Mouse (Mus musculus): ENCODE results near the gene Tpst1.

Tpst1 gene

DNA sequence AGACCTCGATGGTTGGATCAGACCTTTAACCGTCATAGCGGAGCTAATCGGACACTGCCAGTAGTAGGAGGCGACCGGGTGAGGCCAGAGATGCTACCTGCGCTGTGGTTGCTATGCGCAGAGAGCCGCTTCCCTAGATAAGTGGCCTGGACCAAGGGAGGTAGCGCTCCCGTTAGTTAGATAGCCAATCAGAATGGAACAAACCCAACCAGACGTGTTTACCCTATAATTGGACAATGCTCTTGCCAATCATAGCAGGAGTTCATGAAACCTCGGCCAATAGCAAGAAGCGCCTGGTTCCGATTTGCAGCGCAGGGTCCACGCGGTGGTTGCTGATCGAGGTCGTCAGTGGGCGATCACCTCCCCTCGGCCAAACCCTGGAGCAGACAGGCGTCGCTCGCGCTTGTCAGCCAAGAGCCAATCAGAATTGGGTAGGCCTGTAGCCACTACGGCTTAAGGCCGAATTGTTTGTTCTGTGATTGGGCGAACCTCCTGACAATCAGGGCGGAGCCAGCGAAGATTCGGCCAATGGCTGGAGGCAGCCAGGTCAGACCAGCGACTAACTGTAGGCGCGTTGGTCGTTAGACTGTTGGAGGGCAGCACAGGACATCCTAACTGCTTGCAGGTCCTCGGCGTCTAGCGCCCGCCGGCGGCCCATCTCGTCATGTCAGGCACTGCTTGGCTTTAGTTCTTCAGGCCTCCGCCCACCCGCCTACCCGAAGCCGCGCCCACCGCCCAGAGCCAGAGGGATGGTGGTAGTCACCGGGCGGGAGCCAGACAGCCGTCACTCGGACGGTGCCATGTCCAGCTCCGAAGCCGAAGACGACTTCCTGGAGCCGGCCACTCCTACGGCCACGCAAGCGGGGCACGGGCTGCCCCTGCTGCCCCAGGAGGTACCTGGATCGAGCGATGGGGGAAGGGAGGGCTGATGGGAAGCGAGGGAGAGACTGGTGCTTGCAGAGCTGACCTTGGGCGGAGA is 71.5 kb downstream of the Tpst1 start, which contains the start of gene Kctd7:
Kctd7 (plus strand) TSS at position 528 of the 979 bp plus-strand sequence.
- peak; percentile 99 for DNase-seq

GRCm38 (mm10) chr5:130145961-130146360 is 72.8 kb downstream of the Tpst1 start:
- peak; percentile 37 for DNase-seq

DNA sequence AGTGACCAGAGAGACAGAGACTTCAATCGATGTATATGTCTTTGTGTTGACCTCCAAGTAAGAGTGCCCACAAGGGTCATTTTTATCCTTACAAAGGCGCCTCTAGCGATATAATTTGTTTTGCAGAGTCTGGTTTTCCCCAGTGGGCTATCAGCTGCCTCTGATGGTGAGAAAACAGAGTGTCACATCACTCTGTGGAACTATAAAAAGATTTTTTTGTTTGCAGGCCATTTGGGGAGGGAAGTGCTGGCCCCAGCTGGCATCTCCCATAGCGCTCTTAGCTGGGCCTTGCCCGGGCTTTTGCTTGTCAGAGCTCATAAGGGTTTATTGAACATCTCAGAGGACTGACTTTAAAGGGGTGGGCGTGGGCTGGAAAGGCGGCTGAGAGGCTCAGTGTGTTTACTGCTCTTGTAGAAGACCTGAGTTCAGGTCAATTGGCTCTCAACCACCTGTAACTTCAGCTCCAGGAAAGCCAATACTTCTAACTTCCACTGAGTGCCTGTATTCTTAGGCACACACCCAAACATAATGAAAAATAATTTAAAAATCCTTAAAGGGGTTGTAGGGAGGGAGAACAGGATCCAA is 76.7 kb downstream of the Tpst1 start:
- no peak for DNase-seq

GRCm38 (mm10) chr5:130154286-130154685 is 81.2 kb downstream of the Tpst1 start:
- DNase-seq, result no peak

GRCm38 (mm10) chr5:130158545-130158944 is 85.4 kb downstream of the Tpst1 start:
- no peak for DNase-seq

DNA sequence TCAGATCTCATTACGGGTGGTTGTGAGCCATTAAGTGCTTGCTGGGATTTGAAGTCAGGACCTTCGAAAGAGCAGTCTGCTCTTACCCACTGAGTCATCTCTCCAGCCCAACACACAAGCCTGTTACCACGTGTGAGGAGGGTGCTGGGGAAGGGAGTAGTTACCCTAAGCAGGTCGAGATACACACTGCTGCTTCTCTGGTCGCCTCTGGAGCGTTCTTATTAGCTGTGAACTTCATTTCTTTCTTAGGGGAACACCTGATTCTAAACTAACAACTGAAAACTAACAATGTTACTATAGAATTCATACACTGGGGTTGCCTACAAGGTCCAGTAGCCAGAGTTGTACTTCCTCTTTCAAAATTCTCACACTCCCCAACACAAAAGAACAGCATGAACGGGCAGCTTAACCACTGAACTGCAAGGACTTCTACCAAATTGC is 86.7 kb downstream of the Tpst1 start:
- no peak for DNase-seq

- peak; percentile 58 for DNase-seq
Observed at GRCm38 (mm10) chr5:130163670-130164069, 90.5 kb downstream of the Tpst1 start.

GRCm38 (mm10) chr5:130165213-130165612 is 92.1 kb downstream of the Tpst1 start:
- no peak for DNase-seq

DNA sequence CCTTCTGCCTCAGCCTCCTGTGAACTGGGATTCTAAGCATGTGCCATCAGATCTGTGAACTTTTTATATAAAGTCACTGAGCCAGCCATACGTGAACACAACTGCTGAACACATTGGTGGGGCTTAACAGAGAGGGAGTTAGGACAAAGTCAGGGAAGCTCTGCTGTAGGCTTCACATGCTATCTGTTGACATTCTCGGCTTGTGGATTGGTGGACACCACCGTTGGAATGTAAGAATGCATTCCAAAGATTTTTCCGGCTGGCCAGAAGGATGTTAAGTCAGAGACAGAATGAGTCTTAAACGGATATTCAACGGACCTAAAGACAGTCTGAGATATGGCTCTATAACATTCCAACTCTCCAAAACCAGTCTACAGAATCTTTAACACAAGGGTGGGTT is 96.0 kb downstream of the Tpst1 start:
- DNase-seq, result no peak

DNA sequence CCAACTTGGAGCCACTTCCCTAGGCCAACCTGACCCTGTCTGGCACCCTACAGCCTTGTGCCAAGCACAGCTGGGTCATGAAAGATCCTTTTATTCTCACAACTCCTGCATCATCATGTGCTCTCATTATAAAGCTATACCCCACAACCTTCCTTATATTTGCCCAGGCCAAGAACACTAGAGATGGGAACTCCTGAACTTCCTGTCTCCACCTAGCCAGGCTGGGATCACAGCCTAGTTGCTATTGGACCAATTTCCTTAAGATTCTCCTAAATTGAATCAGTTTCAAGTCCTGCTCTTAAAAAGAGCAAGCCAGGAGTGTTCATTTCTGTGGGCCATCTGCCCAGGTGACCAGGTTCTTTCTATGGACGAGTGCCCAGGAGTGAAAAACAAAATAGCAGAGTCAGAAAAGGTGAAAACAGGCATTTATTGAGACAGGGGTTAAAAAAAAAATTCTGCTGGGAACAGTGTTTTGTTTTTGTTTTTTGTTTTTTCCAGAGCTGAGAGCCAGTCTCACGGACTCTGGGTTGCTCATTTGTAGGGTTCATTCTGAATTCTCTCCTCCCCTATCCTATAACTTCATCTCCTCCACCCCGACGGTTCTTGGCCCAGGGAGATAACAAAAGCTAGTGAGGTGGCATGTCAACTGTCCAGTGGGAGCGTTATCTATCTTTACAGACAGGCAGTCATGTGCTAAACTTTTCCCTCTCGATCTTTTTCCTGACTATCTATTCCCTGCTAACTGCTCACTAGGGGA is 97.7 kb downstream of the Tpst1 start:
- DNase-seq, result no peak

DNA sequence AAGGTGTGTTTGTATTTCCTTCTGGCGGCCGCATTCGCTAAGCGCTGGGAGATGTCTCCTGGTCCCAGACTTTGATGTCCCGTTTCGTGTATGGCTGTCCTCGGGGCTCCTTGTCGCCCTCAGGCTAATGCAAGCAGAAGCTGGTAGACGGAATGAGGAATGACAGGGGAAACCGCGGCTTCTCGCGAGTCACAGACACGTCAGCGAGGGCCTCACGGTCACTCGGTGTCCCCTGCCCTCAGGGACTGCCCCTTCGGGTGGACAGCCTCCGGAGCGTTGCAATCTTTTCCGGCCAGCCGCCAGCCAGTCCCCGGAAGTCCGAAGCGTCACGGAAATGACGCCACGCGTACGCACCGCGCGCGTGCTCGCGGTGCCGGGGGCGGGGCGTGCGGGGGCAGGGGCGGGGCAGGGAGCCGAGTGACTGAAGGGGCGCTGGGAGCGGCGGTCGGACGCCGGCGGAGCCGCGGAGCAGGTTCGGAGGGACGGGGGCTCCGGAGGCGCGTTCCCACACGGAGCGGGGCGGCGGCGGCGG is 98.4 kb downstream of the Tpst1 start, which contains the start of gene Rabgef1:
Rabgef1 (plus strand) TSS at position 376 of the 532 bp plus-strand sequence.
- peak; percentile 94 for DNase-seq

DNA sequence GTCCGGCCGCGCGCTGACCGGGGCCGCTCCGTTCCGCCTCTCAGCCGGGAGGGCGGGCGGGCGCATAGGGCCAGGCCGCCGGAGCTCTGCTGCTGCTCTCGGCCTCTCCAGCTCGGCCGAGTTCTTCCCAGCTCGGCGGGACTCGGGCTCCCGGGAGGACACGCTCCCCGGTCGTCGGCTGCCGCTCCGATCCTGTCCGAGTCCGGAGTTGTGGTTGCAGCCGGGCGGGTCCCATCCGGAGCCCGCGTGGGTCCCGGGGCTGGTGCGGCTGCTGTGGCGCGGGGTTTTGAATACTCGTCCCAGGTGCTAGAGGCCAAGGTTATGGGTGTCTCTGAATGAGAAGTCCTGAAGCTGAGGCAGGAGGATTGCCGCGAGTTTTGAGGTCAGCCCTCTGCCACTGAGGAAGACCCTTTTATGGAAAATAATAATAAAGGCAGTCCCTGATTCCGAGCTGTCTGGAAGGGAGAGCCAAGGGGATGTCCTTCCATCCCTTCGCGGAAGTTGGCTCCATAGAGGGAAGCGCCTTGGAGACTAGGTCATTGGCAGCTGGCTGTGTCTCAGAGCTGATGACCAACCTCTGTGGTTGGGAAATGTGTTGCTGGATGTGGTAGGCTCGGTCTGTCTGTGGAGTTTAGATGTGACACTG is 99.0 kb downstream of the Tpst1 start:
- no peak for DNase-seq

- no peak for DNase-seq
Observed at GRCm38 (mm10) chr5:130173012-130173411, 99.9 kb downstream of the Tpst1 start.

- DNase-seq, result no peak
Observed at GRCm38 (mm10) chr5:130177871-130178270, 104.7 kb downstream of the Tpst1 start.

GRCm38 (mm10) chr5:130180362-130180761 is 107.2 kb downstream of the Tpst1 start:
- DNase-seq, result no peak

GRCm38 (mm10) chr5:130181740-130182540 is 108.8 kb downstream of the Tpst1 start:
- no peak for DNase-seq

DNA sequence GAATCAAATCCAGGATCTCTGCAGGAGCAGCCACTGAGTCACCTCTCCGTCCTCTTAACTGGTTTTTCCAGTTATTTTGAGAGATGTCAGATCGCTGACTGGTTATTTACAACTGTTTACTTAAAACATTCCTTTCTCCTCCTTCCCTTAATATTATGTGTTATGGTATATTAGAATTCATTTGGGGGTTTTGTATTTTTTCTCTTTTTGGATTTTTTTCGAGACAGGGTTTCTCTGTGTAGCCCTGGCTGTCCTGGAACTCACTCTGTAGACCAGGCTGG is 109.4 kb downstream of the Tpst1 start:
- DNase-seq, result no peak

DNA sequence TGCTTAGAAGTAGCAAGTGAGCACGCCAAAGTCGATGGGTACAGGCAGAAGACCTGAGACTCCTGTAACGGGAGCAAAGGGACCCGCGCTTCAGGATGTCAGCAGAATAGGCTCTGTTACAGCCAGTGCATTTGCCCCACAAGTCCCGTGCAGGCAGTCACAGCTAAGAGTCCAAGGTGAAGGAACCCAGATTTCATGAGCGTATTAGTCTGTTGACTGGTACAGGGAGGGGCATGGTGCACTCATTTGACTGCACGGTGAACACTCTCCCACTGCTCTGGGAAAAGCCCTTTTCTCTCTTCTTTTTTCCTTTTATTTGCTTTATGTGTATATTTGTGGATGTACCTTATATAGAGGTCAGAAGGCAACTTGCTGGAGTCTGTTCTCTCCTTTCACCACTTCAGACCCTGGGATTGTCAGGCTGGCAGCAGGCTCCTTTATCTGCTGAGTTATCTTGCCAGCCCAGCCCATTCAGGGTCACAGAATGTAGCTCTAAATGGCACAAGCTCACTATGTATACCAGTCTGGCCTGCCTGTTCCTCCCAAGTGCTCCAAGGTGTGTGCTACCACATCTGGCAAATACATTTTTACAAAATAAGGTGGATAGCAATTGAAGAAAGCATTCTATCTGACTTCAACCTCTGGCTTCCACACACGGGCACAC is 111.2 kb downstream of the Tpst1 start:
- DNase-seq, result no peak

GRCm38 (mm10) chr5:130185312-130185711 is 112.2 kb downstream of the Tpst1 start:
- DNase-seq, result no peak
